Mouse (Mus musculus) embryo, embryonic 11.5 days (tissue): Measurements from ENCODE around the gene Insm1.

ENCODE experiments used
- DNase-seq: peaks from one replicate; pipeline ENCODE4 v3.0.0-alpha.2; 2012; ENCODE audit warnings: low read depth, low spot score

The Insm1 gene

DNA sequence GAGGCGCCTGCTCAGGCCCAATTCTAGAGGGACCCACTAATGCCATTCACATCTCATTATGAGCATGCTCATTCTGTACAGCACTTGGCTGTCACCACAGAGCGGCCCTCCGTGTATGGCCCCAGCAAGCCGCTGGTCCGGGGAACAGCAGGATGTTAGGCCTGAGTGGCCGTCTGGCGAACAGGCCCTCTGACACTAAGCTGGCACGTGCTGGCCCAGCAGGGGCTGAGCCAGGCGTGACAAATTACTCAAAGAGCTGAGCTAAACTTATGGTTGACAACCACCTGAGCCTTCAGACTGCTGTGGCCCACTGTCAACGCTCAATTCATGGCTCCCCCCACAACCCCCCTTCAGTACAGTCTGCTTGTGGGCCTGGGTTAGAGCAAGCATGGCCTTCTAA lies 40.5 kb downstream of the Insm1 start:
- DNase-seq = peak; percentile 31

DNA sequence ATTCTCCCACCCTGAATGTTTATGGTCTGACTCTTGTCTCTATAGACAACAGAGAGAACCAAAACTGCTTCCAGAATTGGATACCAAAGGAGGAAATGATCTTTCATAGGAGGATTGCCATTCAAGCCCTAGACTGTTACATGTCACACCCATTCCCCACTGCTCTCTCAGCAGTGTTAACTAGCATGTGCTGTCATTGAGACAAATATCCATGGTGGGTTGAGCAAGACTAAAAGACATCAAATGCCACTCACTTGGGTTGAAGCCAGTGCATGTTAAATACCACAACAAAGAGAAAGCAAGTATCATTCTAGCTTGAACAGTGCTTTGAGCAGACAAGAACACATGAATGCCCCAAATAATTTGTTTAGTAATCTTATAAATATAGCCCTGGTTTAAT lies 41.2 kb downstream of the Insm1 start:
- DNase-seq = no peak

DNA sequence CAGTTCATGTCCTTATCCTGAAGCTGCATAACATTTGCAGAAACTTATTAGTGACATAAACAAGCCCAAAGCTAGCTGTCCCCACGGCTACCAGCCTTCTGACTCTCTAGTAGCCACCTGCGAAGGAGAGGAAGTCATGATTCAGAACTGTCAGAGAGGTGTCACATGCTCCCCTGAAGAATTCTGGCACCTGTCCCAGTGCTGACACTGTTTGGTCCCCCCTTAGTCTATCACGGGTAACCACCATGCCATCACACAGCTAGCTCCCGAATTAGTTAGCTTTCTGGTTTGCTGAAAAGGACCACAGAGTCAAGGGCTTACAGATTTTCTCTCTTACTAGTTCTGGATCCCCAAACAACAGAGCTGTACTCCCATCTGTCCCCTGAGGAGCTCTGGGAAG lies 43.3 kb downstream of the Insm1 start:
- no peak for DNase-seq

DNA sequence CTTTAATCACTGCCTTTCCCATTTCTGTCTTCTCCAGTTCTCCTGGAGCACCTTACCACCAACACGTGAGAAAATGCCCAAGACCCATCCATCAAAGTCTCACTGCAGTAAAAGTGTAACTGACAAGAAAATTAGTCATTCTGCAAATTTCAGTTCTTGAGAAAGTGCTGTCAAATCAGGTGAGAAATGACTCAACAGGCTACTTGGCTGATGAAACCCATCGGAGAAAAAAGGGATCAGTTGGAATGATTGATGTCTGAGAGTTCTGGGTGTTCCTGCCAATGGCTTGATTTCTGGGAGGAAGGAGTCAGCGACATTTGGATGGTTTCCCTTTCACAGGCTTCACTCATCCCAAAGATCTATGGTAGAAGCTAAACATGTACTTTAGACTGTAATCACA lies 44.8 kb downstream of the Insm1 start:
- DNase-seq = no peak
